Mouse (Mus musculus) c-Kit-positive CD71-positive TER-119-negative erythroid progenitor cells, embryonic 14.5 days (primary cell): Measurements from ENCODE around the gene Gfod1.

Experiments used
- DNase-seq: peaks from one replicate; pipeline ENCODE4 v3.0.0-alpha.2; 2013; ENCODE audit warnings: low read depth

Gfod1 gene

GRCm38 (mm10) chr13:43200473-43200872 is 103.5 kb downstream of the Gfod1 start:
- no peak for DNase-seq

GRCm38 (mm10) chr13:43199749-43200148 is 104.2 kb downstream of the Gfod1 start:
- no peak for DNase-seq

GRCm38 (mm10) chr13:43199282-43199681 is 104.7 kb downstream of the Gfod1 start:
- no peak for DNase-seq

GRCm38 (mm10) chr13:43197187-43197586 is 106.8 kb downstream of the Gfod1 start:
- DNase-seq: no peak

GRCm38 (mm10) chr13:43196000-43196399 is 108.0 kb downstream of the Gfod1 start:
- no peak for DNase-seq

- DNase-seq: no peak
Observed at GRCm38 (mm10) chr13:43193932-43194331, 110.0 kb downstream of the Gfod1 start.

GRCm38 (mm10) chr13:43193266-43193665 is 110.7 kb downstream of the Gfod1 start:
- DNase-seq: peak; percentile 70

- DNase-seq: peak; percentile 63
Observed at GRCm38 (mm10) chr13:43191741-43192192, 112.2 kb downstream of the Gfod1 start.

- DNase-seq: no peak
Observed at GRCm38 (mm10) chr13:43191290-43191689, 112.7 kb downstream of the Gfod1 start.

- no peak for DNase-seq
Observed at GRCm38 (mm10) chr13:43187736-43188135, 116.2 kb downstream of the Gfod1 start.

GRCm38 (mm10) chr13:43183248-43184055 is 120.5 kb downstream of the Gfod1 start:
- DNase-seq: no peak

GRCm38 (mm10) chr13:43182465-43183201 is 121.3 kb downstream of the Gfod1 start:
- DNase-seq: peak; percentile 87

GRCm38 (mm10) chr13:43181104-43181503 is 122.9 kb downstream of the Gfod1 start:
- peak; percentile 51 for DNase-seq

- no peak for DNase-seq
Observed at GRCm38 (mm10) chr13:43177317-43177716, 126.7 kb downstream of the Gfod1 start.

GRCm38 (mm10) chr13:43176676-43177075 is 127.3 kb downstream of the Gfod1 start:
- DNase-seq: no peak

- peak; percentile 68 for DNase-seq
Observed at GRCm38 (mm10) chr13:43173262-43173661, 130.7 kb downstream of the Gfod1 start.

GRCm38 (mm10) chr13:43172036-43172713 is 131.8 kb downstream of the Gfod1 start:
- peak; percentile 51 for DNase-seq

- DNase-seq: peak; percentile 92
Observed at GRCm38 (mm10) chr13:43171020-43171710, 132.8 kb downstream of the Gfod1 start, which contains the start of gene Tbc1d7. Gene Tbc1d7, minus strand, starts transcription at chr13:43171501.

GRCm38 (mm10) chr13:43167721-43168120 is 136.3 kb downstream of the Gfod1 start:
- DNase-seq: no peak

- no peak for DNase-seq
Observed at GRCm38 (mm10) chr13:43159429-43159828, 144.5 kb downstream of the Gfod1 start.

- DNase-seq: no peak
Observed at GRCm38 (mm10) chr13:43158281-43158680, 145.7 kb downstream of the Gfod1 start.

GRCm38 (mm10) chr13:43157370-43157769 is 146.6 kb downstream of the Gfod1 start:
- no peak for DNase-seq
